Mouse (Mus musculus) mature B cell (primary cell): ENCODE data around the gene Rnf217.

Source experiments
- in situ Hi-C: fragments of 300-500 bp; cut with MboI; formaldehyde crosslinking; loops from 2 replicates; pipeline ENCODE4 v1.14.3; 2019

The Rnf217 gene

DNA sequence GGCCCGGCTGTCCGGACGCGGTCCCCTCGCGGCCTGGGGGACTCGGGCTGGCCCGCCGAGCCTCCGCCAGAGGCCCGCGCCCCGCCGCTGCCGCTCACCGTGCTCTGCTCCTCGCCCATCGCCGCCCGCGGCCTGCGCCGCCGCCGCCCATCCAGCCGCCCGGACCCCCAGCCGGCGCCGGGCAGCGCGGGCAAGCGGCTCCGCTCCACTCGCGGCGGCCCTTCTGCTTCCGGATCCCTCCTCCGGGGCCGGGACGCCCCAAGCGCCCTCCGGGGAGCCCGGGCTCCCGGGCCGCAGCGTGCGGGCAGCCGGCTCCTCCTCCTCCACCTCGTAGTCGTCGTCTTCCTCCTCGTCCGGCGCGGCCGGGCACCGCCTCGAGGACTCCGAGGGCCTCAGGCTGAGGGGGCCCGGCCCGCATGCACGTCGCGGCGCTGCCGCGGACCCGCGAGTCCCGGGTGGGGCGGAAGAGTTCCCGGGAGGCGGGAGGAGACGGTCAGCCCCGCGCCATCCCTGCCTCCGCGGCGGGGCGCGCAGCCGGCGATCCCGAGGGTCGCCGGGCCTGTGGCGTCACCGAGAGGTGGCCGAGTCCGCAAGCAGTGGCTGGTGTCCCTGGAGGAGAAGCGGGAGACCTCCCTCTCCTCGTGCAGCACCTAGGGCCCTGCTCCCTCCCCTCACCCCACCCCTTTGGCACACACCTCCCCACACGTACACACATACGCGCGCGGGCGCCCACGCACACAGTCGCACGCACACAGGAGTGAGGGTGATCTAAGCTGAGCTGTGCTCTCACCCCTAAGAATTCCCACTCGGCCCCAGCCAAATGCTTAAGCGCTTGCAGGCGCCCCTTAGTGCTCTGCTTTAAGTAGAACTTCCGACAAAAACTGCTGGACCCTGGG lies at the start of gene Rnf217:
Rnf217 (minus strand) TSS at position 119 of the 896 bp plus-strand sequence.
- in situ Hi-C loops, result no loop called here

DNA sequence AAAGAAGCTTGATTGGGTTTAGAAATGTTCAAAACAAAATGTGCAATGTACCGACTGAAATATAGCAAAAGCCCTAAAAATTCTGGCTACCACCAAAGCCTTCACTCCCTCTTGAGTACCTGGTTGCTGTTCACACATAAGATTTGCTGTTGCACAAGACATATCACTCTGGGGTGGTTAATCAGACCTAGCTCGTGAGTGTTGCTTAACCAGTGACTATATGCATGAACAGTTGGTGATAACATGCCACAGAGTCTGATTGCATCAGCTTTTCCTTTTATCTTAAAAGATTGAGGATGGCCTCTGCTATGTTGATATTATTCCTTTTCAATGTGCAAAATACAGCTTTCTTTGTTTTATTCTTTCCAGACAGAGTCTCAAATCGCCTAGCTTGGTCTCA lies 38.3 kb upstream of the Rnf217 start:
- in situ Hi-C loops, result no loop called here

DNA sequence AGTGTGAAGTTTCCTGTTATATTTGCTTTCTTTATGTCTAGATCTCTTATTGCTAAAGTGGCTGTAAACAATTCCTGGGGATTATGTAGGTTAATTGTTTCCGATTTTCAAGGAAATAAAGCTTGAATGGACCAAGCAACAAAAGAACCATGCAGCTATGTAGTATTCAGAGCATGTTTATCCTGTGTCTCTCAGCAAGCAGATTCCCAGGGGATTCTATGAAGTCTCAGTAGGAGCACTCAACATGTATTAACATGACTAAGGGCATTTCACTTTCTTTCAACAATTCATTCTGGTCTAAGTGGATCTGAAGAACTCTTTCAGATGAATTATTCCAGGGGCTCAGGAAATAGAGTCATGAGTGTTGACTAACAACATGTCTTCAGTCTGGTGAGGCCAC lies 37.1 kb upstream of the Rnf217 start:
- in situ Hi-C loops, result no loop called here

DNA sequence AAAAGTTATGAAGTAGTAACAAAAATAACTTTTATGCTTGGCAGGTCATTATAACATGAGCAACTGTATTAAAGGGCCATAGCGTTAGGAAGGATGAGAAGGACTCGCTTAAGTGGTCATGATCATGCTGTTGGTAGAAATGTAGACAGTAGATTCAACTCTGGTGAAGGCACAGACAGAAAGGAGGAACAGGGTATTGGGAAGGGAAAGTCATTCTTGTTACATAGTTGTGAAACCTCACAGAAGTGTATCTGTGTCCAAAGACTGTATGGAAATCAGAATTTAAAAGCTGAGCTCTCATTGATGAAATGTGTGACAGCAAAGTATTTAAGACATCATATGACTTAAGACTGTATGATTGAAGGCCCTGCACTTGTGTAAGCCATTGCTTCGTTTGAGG lies 26.1 kb upstream of the Rnf217 start:
- in situ Hi-C loops, result no loop called here

DNA sequence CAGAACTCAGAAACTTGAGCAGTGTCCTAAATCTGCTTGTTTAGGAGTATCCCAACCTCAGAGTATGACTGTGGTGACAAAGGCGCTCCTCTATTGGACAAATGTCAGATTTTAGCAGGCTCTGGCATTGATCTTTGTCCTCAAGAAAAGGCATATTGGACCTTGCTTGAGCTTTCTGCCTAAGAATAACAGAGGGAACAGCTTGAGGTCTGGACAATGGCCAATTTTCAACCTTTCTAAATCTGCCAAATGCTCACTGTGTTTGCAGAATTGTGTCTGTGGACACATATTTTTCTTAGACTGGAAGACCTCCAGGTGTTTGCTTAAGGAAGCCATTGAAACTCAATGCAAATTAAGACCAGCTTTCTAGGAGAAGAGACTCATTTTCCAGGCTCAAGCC lies 23.0 kb upstream of the Rnf217 start:
- in situ Hi-C loops, result no loop called here

DNA sequence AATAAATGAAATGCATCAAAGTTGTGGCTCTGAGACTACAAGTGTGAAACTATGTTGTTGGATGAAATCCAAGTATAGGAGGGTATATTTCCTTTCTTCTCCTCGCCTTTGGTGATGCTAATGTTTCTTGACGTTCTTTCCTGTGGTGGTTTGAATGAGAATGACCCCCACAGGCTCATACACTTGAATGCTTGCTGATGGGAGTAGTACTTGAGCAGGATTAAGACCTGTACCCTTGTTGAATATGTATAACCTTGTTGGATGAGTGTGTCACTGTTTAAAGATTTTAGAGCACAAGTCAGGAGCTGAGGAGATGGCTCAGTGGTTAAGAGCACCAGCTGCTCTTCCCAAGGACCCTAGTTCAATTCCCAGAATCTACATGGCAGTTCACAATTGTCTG lies 6.4 kb upstream of the Rnf217 start:
- in situ Hi-C loops, result no loop called here

DNA sequence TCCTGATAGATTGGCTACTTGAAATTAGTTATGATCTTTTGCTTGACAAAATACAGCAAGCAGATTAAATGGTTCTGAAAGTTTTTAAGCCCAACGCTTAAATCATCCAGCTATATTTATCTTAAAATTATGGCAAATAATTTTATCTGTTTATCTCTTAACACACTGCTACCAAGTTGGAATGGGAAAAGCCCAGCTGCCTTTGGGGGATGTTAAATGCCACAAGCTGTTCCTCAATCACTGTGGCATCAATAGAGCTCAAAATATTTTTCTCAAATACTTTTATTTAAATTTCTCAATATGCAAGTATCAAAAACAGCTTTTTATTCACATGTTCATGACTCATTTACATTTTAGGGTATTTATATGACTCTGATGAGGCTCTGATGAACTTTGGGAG lies 5.1 kb upstream of the Rnf217 start:
- in situ Hi-C loops, result no loop called here

DNA sequence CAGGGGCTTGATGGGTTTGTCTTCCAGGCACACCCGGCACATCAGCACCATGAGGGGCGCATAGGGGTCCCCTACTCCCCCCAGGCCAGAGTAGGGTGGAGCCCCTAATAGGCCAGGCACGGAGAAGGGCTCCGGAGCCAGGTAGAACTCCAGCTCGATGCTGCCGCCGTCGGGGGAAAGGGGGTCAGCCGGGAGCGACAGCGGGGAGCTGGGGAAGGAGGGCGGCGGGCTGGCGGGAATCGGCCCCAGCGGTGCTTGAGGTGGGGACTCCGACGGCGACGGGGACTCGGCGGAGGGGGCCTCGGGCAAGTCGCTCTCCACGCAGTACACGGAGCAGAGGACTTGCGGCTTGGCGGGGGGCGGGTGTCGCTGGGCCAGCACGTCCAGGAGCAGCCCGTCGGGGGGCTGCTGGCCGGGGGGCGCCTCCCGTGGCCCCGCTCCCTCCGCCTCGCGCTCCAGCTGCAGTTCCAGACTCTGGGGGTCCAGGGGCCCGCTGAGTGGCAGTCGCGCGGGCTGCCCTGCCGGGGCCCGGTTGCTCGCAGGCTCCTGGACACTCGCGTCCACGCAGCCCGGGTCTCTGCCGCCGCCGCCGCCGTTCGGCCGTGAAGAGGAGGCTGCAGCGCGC lies 431 bp downstream of the Rnf217 start:
- in situ Hi-C loops, result no loop called here

DNA sequence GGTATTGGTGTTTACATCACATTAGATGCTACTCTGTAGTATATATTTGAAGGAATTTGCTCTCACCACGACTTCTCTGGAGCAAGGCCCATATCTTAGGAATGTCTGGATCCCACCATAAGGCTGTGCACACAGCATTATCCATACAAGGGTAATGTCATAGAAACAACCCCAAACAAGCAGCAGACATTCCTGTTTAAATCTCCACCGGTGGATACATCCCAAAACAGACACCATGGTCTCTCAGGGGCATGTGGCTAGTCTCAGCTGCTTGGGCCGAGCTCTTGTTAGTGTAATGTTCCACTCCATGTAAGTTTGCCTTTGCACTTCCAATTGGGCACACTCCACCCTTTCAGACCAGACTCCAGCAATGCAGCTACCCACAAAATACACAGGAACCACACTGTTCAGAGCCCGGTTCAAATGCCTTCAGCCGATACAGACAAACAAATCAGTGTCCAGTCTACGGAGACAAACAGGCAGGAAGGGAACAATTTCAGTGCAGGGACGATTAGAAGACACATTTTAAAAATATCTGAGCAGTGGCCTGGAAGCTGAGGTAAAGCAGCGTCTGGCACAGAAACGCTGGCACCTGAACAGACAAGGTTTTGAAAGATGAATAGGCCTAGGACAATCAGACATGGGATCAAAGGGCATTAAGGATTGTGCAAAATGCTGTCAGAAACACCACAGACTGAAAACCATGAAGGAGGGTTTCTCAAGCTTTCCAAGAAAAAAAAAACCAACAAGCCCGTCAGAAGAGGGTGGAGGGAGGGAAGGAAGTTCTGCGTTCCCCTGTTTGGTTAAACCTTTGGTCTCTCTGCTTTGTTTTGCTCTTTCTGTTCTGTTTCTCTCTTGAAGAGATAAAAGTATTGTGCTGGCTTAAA lies 1.8 kb downstream of the Rnf217 start:
- in situ Hi-C loops, result no loop called here

DNA sequence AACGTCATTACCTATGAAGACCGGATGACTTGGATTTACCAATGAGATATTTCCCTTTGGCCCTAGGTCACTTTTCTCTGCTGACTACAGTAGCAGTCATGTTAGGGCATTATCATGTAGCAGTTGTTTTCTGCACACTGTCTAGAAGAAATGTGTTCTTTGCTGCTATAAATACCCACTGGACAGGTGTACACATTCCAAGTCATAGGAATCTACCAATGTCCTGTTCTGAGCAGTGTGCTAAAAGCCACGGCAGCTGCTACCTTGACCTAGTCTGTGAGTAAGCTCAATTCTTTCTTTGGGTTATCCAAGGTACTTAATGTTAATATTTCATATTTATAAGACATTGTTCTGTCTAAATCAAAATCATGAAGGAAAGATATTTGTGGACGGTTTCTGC lies 5.1 kb downstream of the Rnf217 start:
- in situ Hi-C loops, result no loop called here

DNA sequence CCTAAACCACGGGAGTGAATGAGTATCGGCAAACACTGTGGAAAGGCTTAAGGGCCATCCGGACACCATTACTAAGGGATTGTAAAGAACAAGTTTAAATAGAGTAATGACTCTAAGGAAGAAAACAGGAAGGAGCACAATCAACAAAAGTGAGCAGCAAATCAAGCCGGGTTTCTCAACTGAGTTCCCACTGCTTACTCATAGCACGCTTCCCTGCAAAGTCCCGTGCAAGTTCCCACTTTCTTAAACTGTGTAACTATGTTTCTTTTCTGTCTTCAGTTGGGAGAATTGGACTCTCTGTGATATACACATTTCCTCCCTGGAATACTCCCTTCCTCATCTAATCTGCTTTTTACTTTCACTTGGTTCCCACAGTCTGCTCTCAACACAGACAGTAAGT lies 8.9 kb downstream of the Rnf217 start:
- in situ Hi-C loops, result no loop called here

DNA sequence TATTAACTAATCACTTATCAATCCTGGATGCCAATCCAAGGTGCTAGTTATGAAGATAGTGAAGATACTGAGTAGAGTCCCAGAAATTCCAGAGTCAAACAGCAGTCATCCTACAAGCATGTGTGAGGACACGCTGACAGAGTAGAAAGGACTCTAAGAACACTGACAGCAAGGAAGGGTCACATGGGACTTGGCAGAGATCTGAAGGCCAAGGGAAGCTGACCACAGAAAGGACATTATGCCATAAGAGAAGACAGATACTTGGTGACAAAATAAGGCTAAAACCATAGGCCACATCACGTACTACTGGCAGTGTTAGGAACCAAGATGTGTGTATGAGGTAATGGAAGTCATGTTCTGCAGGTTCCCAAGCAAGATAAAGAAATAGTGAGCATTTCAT lies 11.1 kb downstream of the Rnf217 start:
- in situ Hi-C loops, result no loop called here

DNA sequence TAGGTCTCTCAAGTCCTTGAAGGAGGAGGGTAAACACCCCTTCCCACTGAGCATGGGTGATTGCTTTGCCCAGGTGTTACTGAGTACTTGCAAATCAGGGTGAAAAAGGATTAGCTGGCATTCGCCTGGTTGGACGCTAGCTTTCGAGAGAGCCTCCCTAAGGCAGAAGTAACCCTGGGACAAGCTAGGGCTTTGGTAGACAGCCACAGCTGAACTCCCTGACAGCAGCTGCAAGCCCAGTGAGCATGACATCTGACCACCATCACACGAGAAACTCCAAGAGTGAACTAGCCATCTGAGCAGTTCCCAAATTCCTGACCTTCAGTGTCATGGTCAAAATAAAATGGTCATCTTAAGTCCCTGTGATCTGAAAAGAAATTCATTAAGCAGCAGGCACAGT lies 12.2 kb downstream of the Rnf217 start:
- in situ Hi-C loops, result no loop called here

DNA sequence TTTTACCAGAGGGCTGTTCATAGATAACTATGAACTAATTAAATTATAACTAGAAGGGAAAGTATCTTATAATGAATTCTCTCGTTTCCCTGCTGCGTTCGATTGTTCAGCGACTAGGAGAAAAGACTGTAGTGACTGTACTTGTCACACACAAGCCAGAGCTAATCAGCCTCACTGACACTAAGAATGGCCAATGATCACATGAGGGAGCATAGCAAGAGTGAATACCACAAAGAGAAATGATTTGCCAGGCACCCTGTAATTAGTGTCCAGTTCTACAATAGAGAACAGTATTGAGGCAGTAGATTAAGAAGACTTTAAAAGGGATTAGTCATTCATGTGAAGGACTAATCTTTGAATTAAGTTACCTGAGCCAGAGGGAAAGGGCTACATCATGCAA lies 13.7 kb downstream of the Rnf217 start:
- in situ Hi-C loops, result no loop called here

DNA sequence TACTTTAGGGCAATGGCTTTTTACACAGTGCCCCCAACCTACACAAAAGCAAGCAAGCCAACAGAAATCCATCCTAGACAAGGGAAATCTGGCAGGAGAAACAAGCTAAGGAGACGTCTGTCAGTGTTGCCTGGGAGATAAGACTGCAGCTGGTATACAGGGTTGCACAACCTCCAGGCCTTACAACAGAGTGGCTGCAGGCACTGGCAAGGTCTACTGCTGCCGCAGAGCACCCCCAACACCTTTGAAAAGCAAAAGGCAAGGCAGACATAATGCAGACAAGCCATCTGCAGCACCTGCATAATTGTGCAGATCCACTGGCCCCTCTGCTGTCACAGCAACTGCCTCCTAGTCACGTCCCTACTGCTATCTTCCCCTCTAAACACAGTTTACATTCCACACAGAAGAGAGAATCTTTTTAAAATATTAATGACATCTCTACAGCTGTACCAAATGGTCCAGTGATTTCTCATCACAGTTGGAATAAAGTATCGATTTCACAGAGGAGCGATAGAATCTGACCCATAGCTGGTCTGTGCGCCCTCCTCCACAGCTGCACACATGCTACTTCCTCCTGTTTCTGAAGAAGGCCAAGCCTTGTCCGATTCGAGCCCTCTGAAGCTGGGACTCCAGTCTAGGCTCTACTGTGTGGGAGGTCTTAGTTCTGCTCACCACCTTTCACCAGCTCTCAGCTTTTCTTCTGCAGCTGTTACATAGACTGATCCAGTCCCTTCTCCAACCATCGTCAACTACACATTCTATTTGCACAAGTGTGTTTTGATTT lies 16.1 kb downstream of the Rnf217 start:
- in situ Hi-C loops, result no loop called here

DNA sequence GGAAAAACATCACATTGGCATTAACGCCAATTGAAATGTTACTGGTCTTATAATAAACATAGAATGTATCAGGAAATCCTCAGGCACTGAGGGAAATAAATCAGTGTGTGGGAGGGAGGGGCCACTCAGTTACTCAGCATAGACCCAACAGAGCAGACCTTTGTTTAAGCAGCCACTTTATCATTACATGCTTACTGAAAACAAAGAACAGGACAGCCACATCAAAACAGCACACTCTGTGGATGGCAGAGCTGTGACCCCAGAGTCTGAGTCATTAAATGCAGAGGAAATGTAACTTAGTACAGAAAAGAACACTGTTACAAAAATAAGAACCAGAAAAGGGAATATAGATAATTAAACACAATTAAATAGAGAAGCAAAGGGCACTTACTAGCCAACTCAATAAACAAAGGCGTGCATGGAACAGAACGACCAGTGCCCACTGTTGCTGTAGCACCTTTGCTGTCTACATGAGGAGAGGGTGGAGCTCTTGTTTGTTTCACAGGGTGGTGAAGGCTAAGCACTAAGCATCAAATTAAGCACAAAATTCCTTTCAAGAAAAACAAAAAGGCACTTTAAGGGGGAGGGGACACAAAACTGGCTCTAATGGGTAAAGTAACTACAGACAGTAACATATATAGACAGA lies 16.8 kb downstream of the Rnf217 start:
- in situ Hi-C loops, result no loop called here

DNA sequence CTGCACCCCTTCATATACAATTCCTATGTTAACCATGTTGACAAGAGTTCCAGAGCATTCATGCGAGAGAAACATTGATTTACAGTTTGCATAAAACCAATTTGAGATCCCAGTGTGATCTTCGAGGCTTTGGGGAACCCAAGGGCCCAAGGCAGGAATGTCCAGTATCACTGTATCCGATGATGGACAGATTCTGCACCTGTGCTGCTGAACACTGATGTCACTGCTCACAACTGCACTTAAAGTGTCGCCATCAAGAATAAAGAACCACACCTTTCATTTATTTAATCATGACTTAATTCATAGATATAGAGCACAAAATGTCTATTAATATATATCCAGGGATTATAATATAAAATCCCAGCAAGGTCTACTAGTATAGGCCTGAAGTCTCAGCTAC lies 28.3 kb downstream of the Rnf217 start:
- in situ Hi-C loops, result no loop called here

DNA sequence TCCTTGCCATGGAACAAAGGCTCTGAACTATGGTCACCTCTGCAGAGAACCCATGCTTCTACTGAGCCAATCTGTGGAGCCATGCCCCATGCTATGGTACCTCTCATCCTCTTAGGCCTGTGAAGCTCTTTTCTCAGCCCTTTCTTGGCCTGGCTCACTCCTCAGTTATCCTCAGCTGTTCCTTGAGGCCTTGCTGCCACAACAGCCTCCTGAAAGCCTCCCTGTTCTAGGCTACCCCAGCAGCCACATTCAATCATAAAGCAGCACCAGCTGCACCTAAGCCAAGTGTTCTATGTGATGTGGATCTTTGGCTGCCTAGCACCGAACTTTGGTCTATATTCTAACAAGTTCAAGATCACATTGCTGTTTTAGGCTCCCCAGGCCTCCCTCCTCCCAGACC lies 28.9 kb downstream of the Rnf217 start:
- in situ Hi-C loops, result no loop called here

DNA sequence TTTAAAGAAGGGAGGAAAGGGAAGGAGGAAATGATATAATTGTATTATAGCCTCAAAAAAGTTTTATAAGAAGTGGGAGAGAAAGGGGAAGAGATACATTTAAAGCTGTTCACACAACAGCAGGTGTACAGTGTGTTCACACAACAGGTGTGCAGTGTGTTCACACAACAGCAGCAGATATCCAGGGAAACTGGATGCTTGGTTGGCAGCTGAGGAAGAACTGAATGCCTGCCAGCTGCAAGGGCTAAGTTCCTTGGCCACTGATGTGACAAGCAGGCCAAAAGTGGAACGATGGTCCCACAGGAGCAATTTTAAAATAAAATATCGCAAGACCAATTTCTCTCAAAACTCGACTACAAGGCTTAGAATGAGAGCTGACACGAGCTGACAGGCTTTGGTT lies 35.7 kb downstream of the Rnf217 start:
- in situ Hi-C loops, result no loop called here

DNA sequence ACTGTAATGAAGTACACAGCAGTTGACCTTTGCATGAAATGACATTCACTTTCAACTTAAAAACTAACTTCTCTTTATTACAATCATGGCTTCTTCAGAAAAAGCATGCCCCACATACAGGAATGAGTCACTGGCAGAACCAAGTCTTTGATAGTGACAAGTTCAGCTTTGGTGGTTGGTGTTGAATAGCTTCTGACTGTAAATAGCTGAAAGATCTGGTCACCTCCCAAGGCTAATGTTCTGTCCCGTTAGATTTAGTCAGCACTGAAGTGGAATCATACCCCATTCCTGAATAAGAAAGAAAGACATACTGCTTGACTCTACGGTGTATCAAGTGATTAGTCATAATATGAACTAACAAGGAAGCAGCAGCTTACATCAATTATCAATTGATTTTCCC lies 51.7 kb downstream of the Rnf217 start:
- in situ Hi-C loops, result no loop called here

DNA sequence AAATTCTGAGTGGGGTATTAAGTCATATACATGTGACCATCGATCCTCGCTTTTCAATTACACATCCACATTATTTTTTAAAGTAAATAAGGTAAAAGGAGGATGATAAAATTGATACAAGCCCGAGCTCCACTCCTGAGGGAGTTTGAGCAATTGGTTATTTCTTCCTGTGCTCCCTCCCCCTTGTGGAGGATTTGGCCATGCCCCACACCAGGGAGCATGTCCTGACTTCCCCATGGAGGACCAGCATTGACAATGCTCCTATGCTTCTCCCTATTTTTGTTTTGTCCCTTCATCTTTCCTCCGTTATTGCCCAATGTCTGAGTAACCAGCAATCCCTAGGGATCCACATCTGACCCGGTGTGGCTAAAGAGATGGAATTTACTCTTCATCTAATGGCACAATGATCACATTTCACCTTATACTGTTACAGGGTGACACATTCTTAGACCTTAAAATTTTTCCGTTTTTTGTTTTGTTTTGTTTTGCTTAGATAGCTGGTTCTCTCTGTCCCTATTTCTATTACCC lies 53.5 kb downstream of the Rnf217 start:
- in situ Hi-C loops, result no loop called here
